Mouse (Mus musculus) C2C12 (cell line): ENCODE data around the gene Reep6. TPM values are rescaled to one million over a fixed set of nuclear protein-coding genes. Genes with fewer than 3 reads are reported as not detected.

Source experiments
- H3K27me3 ChIP-seq: one replicate; pipeline ENCODE4 v1.6.1; 2011; ENCODE audit not compliant: control insufficient read depth, insufficient read depth, insufficient read length
- H3K36me3 ChIP-seq: one replicate; pipeline ENCODE4 v1.6.1; 2011; ENCODE audit not compliant: control insufficient read depth, insufficient read depth
- H3K4me3 ChIP-seq: one replicate; pipeline ENCODE4 v1.5.1; 2011; ENCODE audit warnings: mild to moderate bottlenecking, control low read depth; ENCODE audit not compliant: poor library complexity, insufficient read depth, severe bottlenecking
- H3K79me2 ChIP-seq: one replicate; pipeline ENCODE4 v1.6.1; 2011; ENCODE audit not compliant: control insufficient read depth, insufficient read depth
- H3K79me3 ChIP-seq: one replicate; pipeline ENCODE4 v1.6.1; 2011; ENCODE audit warnings: low read depth, control low read depth
- H3ac ChIP-seq: one replicate; pipeline ENCODE3; 2011; ENCODE audit warnings: low read depth; ENCODE audit not compliant: control insufficient read depth, insufficient read length
- CEBPB ChIP-seq: IDR thresholded peaks from one replicate; pipeline ENCODE4 v1.6.1; 2011; ENCODE audit warnings: low read depth, mild to moderate bottlenecking, control low read depth, moderate library complexity
- CTCF ChIP-seq: IDR thresholded peaks from one replicate; pipeline ENCODE4 v1.5.1; 2011; ENCODE audit not compliant: control insufficient read depth, insufficient read depth, insufficient read length
- FOSL1 ChIP-seq: IDR thresholded peaks from one replicate; pipeline ENCODE4 v1.8.0; 2011; ENCODE audit warnings: mild to moderate bottlenecking, low read length; ENCODE audit not compliant: poor library complexity, insufficient read depth, severe bottlenecking
- MAX ChIP-seq: IDR thresholded peaks from one replicate; pipeline ENCODE4 v1.6.1; 2011; ENCODE audit warnings: mild to moderate bottlenecking, control low read depth
- MYOD1 ChIP-seq: IDR thresholded peaks from one replicate; pipeline ENCODE4 v1.6.1; 2011; ENCODE audit warnings: low read depth; ENCODE audit not compliant: control insufficient read depth, insufficient read length
- MYOG ChIP-seq: IDR thresholded peaks from one replicate; pipeline ENCODE4 v1.6.1; 2011; ENCODE audit not compliant: control insufficient read depth, insufficient read length; ENCODE audit errors: extremely low read depth
- USF1 ChIP-seq: IDR thresholded peaks from one replicate; pipeline ENCODE4 v1.6.1; 2011; ENCODE audit warnings: low read depth, mild to moderate bottlenecking, control low read depth, moderate library complexity
- polyA plus RNA-seq: library from polyadenylated mRNA; unstranded; fragments of >200 nt; fragmentation: generic; extraction: Trizol; gene quantifications from one replicate; pipeline ENCODE4 v1.2.1, GENCODE M21; 2012; ENCODE audit warnings: missing spikeins

The Reep6 gene
- polyA plus RNA-seq, 1 experiment: 5.9 TPM

GRCm38 (mm10) chr10:80369995-80370747, 40.4 kb downstream of the Reep6 start:
- H3K79me3 ChIP-seq: no peaks in the 10 kb centered on the region
- H3K36me3 ChIP-seq: no peaks in the 10 kb centered on the region
- H3K79me2 ChIP-seq: no peaks in the 10 kb centered on the region
- no peaks in the 10 kb centered on the region for H3K27me3 ChIP-seq
- no peak for TF ChIP-seq USF1
- TF ChIP-seq MYOG: no peak
- no peak for TF ChIP-seq FOSL1
- no peak for TF ChIP-seq CTCF
- no peak for TF ChIP-seq MYOD1
- no peak for TF ChIP-seq CEBPB
- no peak for TF ChIP-seq MAX
- H3K4me3 ChIP-seq: no peak overlapping the region
- H3ac ChIP-seq: no peak overlapping the region

DNA sequence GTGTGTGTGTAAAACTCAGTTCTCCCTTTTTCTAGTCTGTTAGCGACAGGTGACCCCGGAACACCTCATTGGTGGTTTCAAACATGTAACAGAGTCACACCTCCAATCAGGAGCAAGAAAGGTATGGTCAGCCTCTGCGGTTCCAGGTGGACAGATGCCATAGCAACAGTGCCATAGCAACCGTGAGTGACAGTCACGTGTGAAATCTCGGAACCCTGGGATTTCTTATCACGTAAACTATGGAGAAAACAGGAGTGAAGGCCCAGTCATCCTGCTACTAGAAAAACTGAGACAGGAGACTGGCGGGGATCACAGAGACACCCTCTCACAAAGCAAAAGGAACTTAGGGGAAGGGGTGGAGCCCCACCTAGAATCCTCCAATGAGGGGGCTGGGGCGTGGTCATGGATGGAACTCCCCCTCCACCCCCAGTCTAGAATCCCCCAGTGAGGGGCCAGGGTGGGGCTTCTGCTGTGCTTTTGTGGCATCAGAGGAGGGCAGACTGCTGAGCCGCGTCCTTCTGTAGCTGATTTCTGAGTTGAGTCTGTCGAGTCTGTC, 41.7 kb downstream of the Reep6 start:
- H3K27me3 ChIP-seq: no peaks in the 10 kb centered on the region
- no peak for TF ChIP-seq FOSL1
- no peak for TF ChIP-seq MYOD1
- TF ChIP-seq MAX: no peak
- TF ChIP-seq MYOG: no peak
- TF ChIP-seq CEBPB: no peak
- TF ChIP-seq USF1: no peak
- no peak for TF ChIP-seq CTCF
- H3K4me3 ChIP-seq: no peak overlapping the region
- H3ac ChIP-seq: no peak overlapping the region
- no peaks in the 10 kb centered on the region for H3K79me3 ChIP-seq
- H3K79me2 ChIP-seq: no peaks in the 10 kb centered on the region
- H3K36me3 ChIP-seq: no peaks in the 10 kb centered on the region

- TF ChIP-seq MAX (no peak), MYOD1 (no peak), FOSL1 (no peak), CTCF (no peak), USF1 (no peak), MYOG (no peak), CEBPB (no peak)
- Histone ChIP-seq H3K27me3 (no peaks in the 10 kb centered on the region), H3K36me3 (no peaks in the 10 kb centered on the region), H3K4me3 (no peak overlapping the region), H3ac (no peak overlapping the region), H3K79me3 (no peaks in the 10 kb centered on the region), H3K79me2 (no peaks in the 10 kb centered on the region)
These were observed 42.2 kb downstream of the Reep6 start for GRCm38 (mm10) chr10:80371983-80372382.

GRCm38 (mm10) chr10:80372706-80373105, 43.0 kb downstream of the Reep6 start:
- Histone ChIP-seq H3K4me3 (no peak overlapping the region), H3ac (no peak overlapping the region), H3K36me3 (no peaks in the 10 kb centered on the region), H3K79me3 (no peaks in the 10 kb centered on the region), H3K79me2 (no peaks in the 10 kb centered on the region), H3K27me3 (no peaks in the 10 kb centered on the region)
- TF ChIP-seq CEBPB (no peak), MYOG (no peak), FOSL1 (no peak), MAX (no peak), MYOD1 (no peak), USF1 (no peak), CTCF (no peak)

DNA sequence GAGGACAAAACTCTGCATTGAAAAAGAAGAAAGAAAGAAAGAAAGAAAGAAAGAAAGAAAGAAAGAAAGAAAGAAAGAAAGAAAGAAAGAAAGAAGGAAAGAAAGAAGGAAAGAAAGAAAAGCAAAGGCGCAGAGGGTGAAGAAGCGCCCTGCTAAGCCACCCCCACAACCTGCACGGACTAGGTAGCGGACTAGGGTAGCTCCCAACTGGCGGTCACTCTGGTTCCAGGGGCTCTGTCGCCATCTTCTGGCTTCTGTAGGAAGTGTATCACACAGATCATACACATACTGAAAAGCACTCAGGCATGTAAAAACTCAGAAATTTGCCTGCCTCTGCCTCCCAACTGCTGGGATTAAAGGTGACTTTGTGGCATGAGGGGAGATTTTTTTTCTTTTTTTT, 44.3 kb downstream of the Reep6 start:
- no peaks in the 10 kb centered on the region for H3K79me3 ChIP-seq
- peak; percentile 40 for TF ChIP-seq CTCF
- TF ChIP-seq USF1: no peak
- TF ChIP-seq MYOD1: no peak

GRCm38 (mm10) chr10:80376160-80376559, 46.4 kb downstream of the Reep6 start:
- H3K4me3 ChIP-seq: no peak overlapping the region
- no peaks in the 10 kb centered on the region for H3K27me3 ChIP-seq
- peaks cover 19% of the 10 kb centered on the region for H3K36me3 ChIP-seq
- H3K79me2 ChIP-seq: peaks cover 4% of the 10 kb centered on the region
- no peaks in the 10 kb centered on the region for H3K79me3 ChIP-seq
- TF ChIP-seq CTCF (peak; percentile 84), MYOG (no peak)
- no peak overlapping the region for H3ac ChIP-seq

More for the DNA sequence above, 44.3 kb downstream of the Reep6 start:
- H3K79me2 ChIP-seq: no peaks in the 10 kb centered on the region
- no peaks in the 10 kb centered on the region for H3K36me3 ChIP-seq
- H3ac ChIP-seq: no peak overlapping the region
- H3K4me3 ChIP-seq: no peak overlapping the region
- H3K27me3 ChIP-seq: no peaks in the 10 kb centered on the region

GRCm38 (mm10) chr10:80377716-80378115, 48.0 kb downstream of the Reep6 start:
- H3K79me2 ChIP-seq: peaks cover 19% of the 10 kb centered on the region
- no peak for TF ChIP-seq MYOG
- TF ChIP-seq USF1: no peak
- no peak for TF ChIP-seq MAX
- TF ChIP-seq MYOD1: no peak
- H3K4me3 ChIP-seq: no peak overlapping the region
- peaks cover 4% of the 10 kb centered on the region for H3K79me3 ChIP-seq
- no peak overlapping the region for H3ac ChIP-seq
- H3K36me3 ChIP-seq: peaks cover 32% of the 10 kb centered on the region
- H3K27me3 ChIP-seq: no peaks in the 10 kb centered on the region
